Mouse (Mus musculus): ENCODE results near the gene Ptpdc1.

DNA sequence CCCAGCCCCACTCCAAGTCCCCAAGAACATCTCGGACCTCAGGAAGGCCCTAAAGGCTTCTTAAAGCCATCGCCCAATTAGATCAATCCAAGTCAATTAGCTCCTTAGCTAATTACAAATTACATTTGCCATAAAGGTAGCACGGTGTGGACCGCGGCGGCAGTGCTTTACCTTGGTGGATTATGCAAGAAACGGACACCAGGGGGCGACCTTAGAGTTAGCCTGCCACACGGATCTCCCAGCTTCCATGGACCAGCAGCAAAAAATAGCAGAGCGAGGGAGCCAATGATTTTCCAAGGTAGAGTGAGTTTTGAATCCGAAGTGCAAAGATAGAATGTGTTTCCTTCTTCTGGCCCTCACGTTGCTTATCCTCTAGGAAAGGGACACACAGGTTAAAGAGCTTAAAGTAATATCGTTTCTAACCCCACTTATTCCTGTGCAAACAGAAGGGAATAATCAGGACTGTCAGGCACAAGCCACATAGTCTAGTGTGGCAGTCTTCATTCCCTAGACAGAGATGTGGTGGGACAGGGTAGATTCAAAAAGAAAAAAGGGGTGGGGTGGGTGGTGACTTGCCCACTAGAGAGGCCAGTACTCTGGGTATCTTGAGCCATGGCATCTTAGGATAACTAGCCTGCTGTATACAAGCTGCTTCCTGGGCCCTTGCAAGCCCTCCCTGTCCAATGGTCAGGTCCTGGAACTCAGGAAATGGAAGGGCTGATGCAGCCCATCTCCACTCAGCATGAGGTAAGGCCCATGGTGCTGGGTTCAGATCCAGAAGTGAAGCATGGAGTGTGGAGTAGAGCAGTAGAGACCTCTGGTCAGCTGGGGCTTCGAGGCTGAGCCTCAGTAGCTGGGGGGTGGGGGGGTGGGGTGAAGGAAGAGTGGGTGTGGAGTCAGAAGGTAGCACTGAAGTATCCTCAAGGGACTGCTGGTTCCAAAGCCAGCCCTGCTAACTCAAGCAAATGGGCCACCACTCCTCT is 28.6 kb upstream of the Ptpdc1 start:
- TF ChIP-seq GATA2 (IDR thresholded peaks at IDR 0.05; ENCODE audit: borderline replicate concordance, low read depth, low read length) (no peak), CTCF (IDR thresholded peaks at IDR 0.05; ENCODE audit: low read depth, low read length) (peak; percentile 41; the same call in 1 of the 2 replicates), GATA1 (IDR thresholded peaks at IDR 0.05; ENCODE audit: borderline replicate concordance, low read length) (no peak), TAL1 (conservative IDR thresholded peaks at IDR 0.05; ENCODE audit: low read depth, low read length) (no peak)

Measured in G1E (cell line).